Mouse (Mus musculus) ES-E14 (cell line): ENCODE measurements around the gene Gpr158.

Experiments
- CHD2 ChIP-seq: IDR thresholded peaks from 2 replicates; pipeline ENCODE4 v1.6.1; 2014; ENCODE audit warnings: mild to moderate bottlenecking, low read depth, low read length, inconsistent platforms
- HCFC1 ChIP-seq: IDR thresholded peaks from 2 replicates; pipeline ENCODE4 v1.6.1; 2012; ENCODE audit warnings: low read length, inconsistent platforms, borderline replicate concordance; ENCODE audit not compliant: insufficient read depth
- MAFK ChIP-seq: IDR thresholded peaks from 2 replicates; pipeline ENCODE4 v1.6.1; 2014; ENCODE audit warnings: mild to moderate bottlenecking, low read depth, low read length, inconsistent platforms; ENCODE audit not compliant: insufficient read depth
- ZC3H11A ChIP-seq: IDR thresholded peaks from 2 replicates; pipeline ENCODE4 v1.6.1; 2012; ENCODE audit warnings: low read depth, mild to moderate bottlenecking, inconsistent platforms, low read length, borderline replicate concordance
- ZNF384 ChIP-seq: IDR thresholded peaks from 2 replicates; pipeline ENCODE4 v1.6.1; 2012; ENCODE audit warnings: low read depth, low read length, inconsistent platforms

GRCm38 (mm10) chr2:21632136-21632535, 264.8 kb downstream of the Gpr158 start:
- TF ChIP-seq ZNF384 (no peak), CHD2 (no peak), ZC3H11A (no peak), HCFC1 (no peak), MAFK (no peak)
